Mouse (Mus musculus) embryonic facial prominence, embryonic 14.5 days (tissue): ENCODE measurements around the gene Mrpl48. TPM values are rescaled to one million over a fixed set of nuclear protein-coding genes. Genes with fewer than 3 reads are reported as not detected.

Experiments
- polyA plus RNA-seq: library from polyadenylated mRNA; unstranded; fragments of >200 nt; fragmentation: Nextera tagmentation; extraction: Ambion mirVana; gene quantifications from 2 replicates; pipeline ENCODE4 v1.2.1, GENCODE M21; 2014

Mrpl48 gene
- polyA plus RNA-seq, 1 experiment from 2014 or later, result 84.5 TPM

Other genes with a start within 250 kb of the Mrpl48 start
- gene C2cd3, start 236.1 kb downstream of the Mrpl48 start, polyA plus RNA-seq, result 21.7 and 25.3 TPM in 2 replicates
- 49.4 and 53.3 TPM in 2 replicates for gene Ppme1, start 236.0 kb downstream of the Mrpl48 start, polyA plus RNA-seq
- 0.20 and 0.24 TPM in 2 replicates for gene Ucp3, start 135.3 kb downstream of the Mrpl48 start, polyA plus RNA-seq
- 152 and 172 TPM in 2 replicates for gene Ucp2, start 115.0 kb downstream of the Mrpl48 start, polyA plus RNA-seq
- 3.0 and 4.7 TPM in 2 replicates for gene Dnajb13, start 93.3 kb downstream of the Mrpl48 start, polyA plus RNA-seq
- 17.6 and 22.1 TPM in 2 replicates for gene Coa4, start 71.2 kb downstream of the Mrpl48 start, polyA plus RNA-seq
- 130 and 136 TPM in 2 replicates for gene Rab6a, start 891 bp downstream of the Mrpl48 start, polyA plus RNA-seq
- 12.3 and 12.6 TPM in 2 replicates for gene Plekhb1, start 54.1 kb upstream of the Mrpl48 start, polyA plus RNA-seq
- gene Fam168a, start 98.3 kb upstream of the Mrpl48 start, polyA plus RNA-seq, result 42.3 and 44.6 TPM in 2 replicates